7 mouse cellular contexts compared by ENCODE assay signal in genomic region chr6:65042491-65043171, GRCm38 (mm10). TPM values are rescaled to one million over a fixed set of nuclear protein-coding genes. Genes with fewer than 3 reads are reported as not detected.
DNase-seq lines count a peak whose midpoint lies in the region; ATAC-seq lines count a peak whose summit lies in the region.

Gene Smarcad1 (plus strand): TSS chr6:65042583.

- under 1% methylated on average over 73 of the region's 81 CpGs for WGBS in embryonic facial prominence, embryonic 12.5 days
- WGBS in limb, embryonic 11.5 days, result under 1% methylated on average over 79 of the region's 81 CpGs
- WGBS in midbrain, embryonic 14.5 days, result under 1% methylated on average over 81 of the region's 81 CpGs

- H3K4me2 ChIP-seq in embryonic facial prominence, embryonic 12.5 days (replicated peaks), result peak within 1 kb of the TSS; percentile 74
- peak within 1 kb of the TSS; percentile 49 for H3K4me2 ChIP-seq in limb, embryonic 11.5 days (ENCODE audit: low read depth, severe bottlenecking)
- peak within 1 kb of the TSS; percentile 67 for H3K4me2 ChIP-seq in midbrain, embryonic 14.5 days (ENCODE audit: low read length)

- H3K27me3 ChIP-seq in embryonic facial prominence, embryonic 12.5 days, result no peaks in the 10 kb centered on the region
- H3K27me3 ChIP-seq in limb, embryonic 11.5 days (ENCODE audit: control insufficient read depth, insufficient read depth, low read length), result no peaks in the 10 kb centered on the region
- H3K27me3 ChIP-seq in midbrain, embryonic 14.5 days (ENCODE audit: control insufficient read depth, insufficient read depth, low read length), result no peaks in the 10 kb centered on the region

- peaks cover 32% of the 10 kb centered on the region for H3K36me3 ChIP-seq in embryonic facial prominence, embryonic 12.5 days
- H3K36me3 ChIP-seq in limb, embryonic 11.5 days (ENCODE audit: control insufficient read depth, insufficient read depth, low read length), result peaks cover 10% of the 10 kb centered on the region
- peaks cover 35% of the 10 kb centered on the region for H3K36me3 ChIP-seq in midbrain, embryonic 14.5 days (ENCODE audit: control insufficient read depth, insufficient read depth, low read length)

- H3K4me3 ChIP-seq in embryonic facial prominence, embryonic 12.5 days, result peak within 1 kb of the TSS; percentile 80
- peak within 1 kb of the TSS; percentile 75 for H3K4me3 ChIP-seq in limb, embryonic 11.5 days (ENCODE audit: low read depth, low read length)
- peak within 1 kb of the TSS; percentile 77 for H3K4me3 ChIP-seq in midbrain, embryonic 14.5 days (replicated peaks; ENCODE audit: low read depth, low read length)

- ATAC-seq in embryonic facial prominence, embryonic 12.5 days (ENCODE audit: insufficient number of reproducible peaks, insufficient read depth, low FRiP score, low TSS enrichment), result peak; percentile 88
- peak; percentile 90 for ATAC-seq in limb, embryonic 11.5 days (ENCODE audit: insufficient number of reproducible peaks, low FRiP score, low TSS enrichment, low read depth)
- peak; percentile 95 for ATAC-seq in midbrain, embryonic 14.5 days (ENCODE audit: low FRiP score, low TSS enrichment)

- no peaks in the 10 kb centered on the region for H3K9me3 ChIP-seq in embryonic facial prominence, embryonic 12.5 days
- no peaks in the 10 kb centered on the region for H3K9me3 ChIP-seq in limb, embryonic 11.5 days (ENCODE audit: control insufficient read depth, low read length)
- H3K9me3 ChIP-seq in midbrain, embryonic 14.5 days (ENCODE audit: control insufficient read depth, low read length), result no peaks in the 10 kb centered on the region

- peak within 1 kb of the TSS; percentile 95 for H3K27ac ChIP-seq in embryonic facial prominence, embryonic 12.5 days
- peak within 1 kb of the TSS; percentile 94 for H3K27ac ChIP-seq in limb, embryonic 11.5 days (replicated peaks; ENCODE audit: low read depth, low read length)
- peak within 1 kb of the TSS; percentile 99 for H3K27ac ChIP-seq in midbrain, embryonic 14.5 days (replicated peaks; ENCODE audit: low read depth, low read length)

- H3K9ac ChIP-seq in embryonic facial prominence, embryonic 12.5 days, result peak within 1 kb of the TSS; percentile 95
- peak within 1 kb of the TSS; percentile 99 for H3K9ac ChIP-seq in limb, embryonic 11.5 days (ENCODE audit: low read length)
- peak within 1 kb of the TSS; percentile 99 for H3K9ac ChIP-seq in midbrain, embryonic 14.5 days (replicated peaks; ENCODE audit: low read length)

- DNase-seq in adrenal gland, postnatal 25 days, result peak; percentile 88
- peak; percentile 99 for DNase-seq in heart, adult 11 months
- DNase-seq in kidney, adult 18-20 months, result peak; percentile 93
- DNase-seq in limb, embryonic 11.5 days (ENCODE audit: low spot score), result peak; percentile 94
- DNase-seq in midbrain, embryonic 14.5 days, result peak; percentile 99
- DNase-seq in spleen, adult 18-20 months, result peak; percentile 72 to 81

- peaks cover 7% of the 10 kb centered on the region for H3K4me1 ChIP-seq in embryonic facial prominence, embryonic 12.5 days
- no peaks in the 10 kb centered on the region for H3K4me1 ChIP-seq in limb, embryonic 11.5 days (ENCODE audit: control insufficient read depth, insufficient read depth, low read length)
- peaks cover 9% of the 10 kb centered on the region for H3K4me1 ChIP-seq in midbrain, embryonic 14.5 days (ENCODE audit: control insufficient read depth, insufficient read depth, low read length)

RNA-seq across cellular contexts. Expression of gene Smarcad1, which starts in this region (rescaled TPM):
- total RNA-seq in adrenal gland, postnatal 25 days (2021), result 41.7 and 43.5 TPM in 2 replicates
- polyA plus RNA-seq in embryonic facial prominence, embryonic 12.5 days (2016; fragmentation: Nextera tagmentation; extraction: Ambion mirVana), result 107 and 114 TPM in 2 replicates
- polyA plus RNA-seq in limb, embryonic 11.5 days (2014; fragmentation: Nextera tagmentation; extraction: Ambion mirVana), result 99.4 and 104 TPM in 2 replicates
- 79.5 and 118 TPM in 2 replicates for polyA plus RNA-seq in midbrain, embryonic 14.5 days (2014; fragmentation: Nextera tagmentation; extraction: Ambion mirVana)

Comparison
In these comparisons a context has a peak if more than half of its experiments do, and no peak if none do; other contexts are left out.
1. Peak in every context shown above with its lines: DNase-seq, ATAC-seq, H3K4me3 ChIP-seq and H3K27ac ChIP-seq.